Mouse (Mus musculus) lung, postnatal 10 days (tissue): ENCODE measurements at regions not wholly inside any gene's neighbourhood (a gene's known extent, or its start where the extent isn't known, plus 50 kb on each side); places are given as distances from the start of the nearest gene placed in this dataset.

Experiments
- DNase-seq: peaks from one replicate; pipeline ENCODE4 v3.0.0; 2021

GRCm38 (mm10) chr6:31201375-31201972 is 197.1 kb upstream of the Mkln1 start:
- no peak for DNase-seq

GRCm38 (mm10) chr6:31202594-31202993 is 195.9 kb upstream of the Mkln1 start:
- no peak for DNase-seq

- no peak for DNase-seq
These were observed 194.1 kb upstream of the Mkln1 start for GRCm38 (mm10) chr6:31204434-31204833.

- DNase-seq = no peak
These were observed 193.7 kb upstream of the Mkln1 start for GRCm38 (mm10) chr6:31204839-31205238.

GRCm38 (mm10) chr6:31206106-31206505 is 192.4 kb upstream of the Mkln1 start:
- no peak for DNase-seq

- no peak for DNase-seq
These were observed 191.3 kb upstream of the Mkln1 start for GRCm38 (mm10) chr6:31207231-31207630.

GRCm38 (mm10) chr6:31208224-31208623 is 190.3 kb upstream of the Mkln1 start:
- DNase-seq = no peak

GRCm38 (mm10) chr6:31209411-31210139 is 189.0 kb upstream of the Mkln1 start:
- no peak for DNase-seq

GRCm38 (mm10) chr6:31210209-31210714 is 188.3 kb upstream of the Mkln1 start:
- no peak for DNase-seq

- DNase-seq = no peak
These were observed 187.4 kb upstream of the Mkln1 start for GRCm38 (mm10) chr6:31211091-31211490.

GRCm38 (mm10) chr6:31211616-31212015 is 186.9 kb upstream of the Mkln1 start:
- no peak for DNase-seq

GRCm38 (mm10) chr6:31212080-31212479 is 186.5 kb upstream of the Mkln1 start:
- no peak for DNase-seq

- DNase-seq = no peak
These were observed 185.8 kb upstream of the Mkln1 start for GRCm38 (mm10) chr6:31212694-31213093.

GRCm38 (mm10) chr6:31213161-31213560 is 185.4 kb upstream of the Mkln1 start:
- DNase-seq = no peak

GRCm38 (mm10) chr6:31215661-31216060 is 182.9 kb upstream of the Mkln1 start:
- no peak for DNase-seq

GRCm38 (mm10) chr6:31216206-31217059 is 182.1 kb upstream of the Mkln1 start:
- peak; percentile 90 for DNase-seq

GRCm38 (mm10) chr6:31217060-31217541 is 181.4 kb upstream of the Mkln1 start:
- peak; percentile 42 for DNase-seq

- peak; percentile 75 for DNase-seq
These were observed 180.8 kb upstream of the Mkln1 start for GRCm38 (mm10) chr6:31217641-31218138.

- peak; percentile 52 for DNase-seq
These were observed 180.3 kb upstream of the Mkln1 start for GRCm38 (mm10) chr6:31218139-31218750.

- DNase-seq = no peak
These were observed 179.7 kb upstream of the Mkln1 start for GRCm38 (mm10) chr6:31218880-31219279.

- DNase-seq = no peak
These were observed 178.8 kb upstream of the Mkln1 start for GRCm38 (mm10) chr6:31219736-31220135.

GRCm38 (mm10) chr6:31220184-31220931 is 178.2 kb upstream of the Mkln1 start:
- peak; percentile 72 for DNase-seq
